Mouse (Mus musculus): ENCODE data around the gene Midn. TPM values are rescaled to one million over a fixed set of nuclear protein-coding genes. Genes with fewer than 3 reads are reported as not detected.

The Midn gene
- polyA plus RNA-seq, 1 experiment from 2014 or later, result 18.6 TPM

- under 1% methylated on average over 70 of the region's 94 CpGs for WGBS
Observed at GRCm38 (mm10) chr10:80138553-80139438, 9.3 kb upstream of the Midn start, which contains the start of gene Atp5d. Gene Atp5d (plus strand): TSS chr10:80138632.

DNA sequence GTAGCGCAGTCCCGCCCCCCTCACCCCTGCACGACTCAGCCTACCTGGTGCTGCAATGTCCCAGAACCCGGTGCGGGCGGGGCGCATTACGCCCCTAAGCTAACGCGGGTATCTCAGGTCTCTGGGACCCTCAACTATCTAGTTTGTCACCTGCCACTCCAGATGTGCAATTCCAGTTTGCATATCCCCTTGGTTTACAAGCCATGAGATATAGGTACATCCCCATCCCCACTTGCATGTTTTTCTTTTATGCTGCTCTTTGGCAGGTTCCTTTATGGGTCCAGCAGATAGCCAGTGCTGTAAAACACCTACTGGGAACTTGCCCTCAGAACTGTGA lies 8.7 kb upstream of the Midn start:
- ATAC-seq (ENCODE audit: borderline replicate concordance, extremely low read depth, low FRiP score, low TSS enrichment), result no peak
- Histone ChIP-seq H3K36me3 (peaks cover 10% of the 10 kb centered on the region), H3K9ac (peak overlapping the region; percentile 70), H3K4me3 (peak overlapping the region; percentile 61), H3K27me3 (peaks cover 53% of the 10 kb centered on the region), H3K4me1 (peaks cover 58% of the 10 kb centered on the region), H3K9me3 (no peaks in the 10 kb centered on the region), H3K4me2 (peak overlapping the region; percentile 98), H3K27ac (peak overlapping the region; percentile 74)
- WGBS, result 0% methylated on average over 10 of the region's 10 CpGs

More at GRCm38 (mm10) chr10:80138553-80139438, 9.3 kb upstream of the Midn start, which contains the start of gene Atp5d:
- peak within 1 kb of the TSS; percentile 98 for H3K4me2 ChIP-seq
- peaks cover 53% of the 10 kb centered on the region for H3K27me3 ChIP-seq
- peak within 1 kb of the TSS; percentile 70 for H3K9ac ChIP-seq
- H3K4me3 ChIP-seq, result peak within 1 kb of the TSS; percentile 61
- H3K4me1 ChIP-seq, result peaks cover 58% of the 10 kb centered on the region
- H3K36me3 ChIP-seq, result peaks cover 4% of the 10 kb centered on the region
- H3K9me3 ChIP-seq, result no peaks in the 10 kb centered on the region
- ATAC-seq (ENCODE audit: borderline replicate concordance, extremely low read depth, low FRiP score, low TSS enrichment), result no peak
- H3K27ac ChIP-seq, result peak within 1 kb of the TSS; percentile 74

DNA sequence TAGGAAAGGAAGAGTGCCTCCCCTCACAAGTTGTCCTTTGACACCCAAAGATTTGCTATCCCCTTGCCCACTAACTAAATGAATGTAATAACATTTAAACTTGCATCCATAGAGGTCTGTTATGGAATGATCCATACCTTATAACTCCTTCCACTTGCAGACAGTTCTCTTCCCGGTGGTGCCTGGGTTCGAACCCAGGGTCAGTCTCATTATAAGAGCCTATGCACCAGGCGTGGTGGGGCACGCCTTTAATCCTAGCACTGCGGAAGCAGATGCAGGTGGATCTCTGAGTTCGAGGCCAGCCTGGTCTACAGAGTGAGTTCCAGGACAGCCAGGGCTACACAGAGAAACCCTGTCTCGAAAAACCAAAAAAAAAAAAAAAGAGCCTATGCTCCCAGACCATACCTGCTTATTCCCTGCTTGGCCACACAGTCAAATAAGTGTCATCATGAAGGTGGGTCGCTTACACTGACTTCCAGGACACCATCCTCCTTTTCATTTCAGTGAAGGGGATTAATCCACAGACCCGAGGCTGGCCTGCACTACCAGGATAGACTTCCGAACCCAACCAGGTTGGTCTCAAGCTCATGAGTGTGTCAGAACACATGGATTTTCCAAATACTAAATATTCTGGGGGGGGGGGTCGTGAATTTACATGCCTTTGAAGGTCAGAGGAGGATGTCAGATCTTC lies 8.0 kb upstream of the Midn start:
- ATAC-seq (ENCODE audit: borderline replicate concordance, extremely low read depth, low FRiP score, low TSS enrichment), result no peak
- H3K4me3 ChIP-seq, result no peak overlapping the region
- H3K4me1 ChIP-seq, result peaks cover 62% of the 10 kb centered on the region
- H3K27ac ChIP-seq, result 0 out of 2 replicates have a peak overlapping the region, but pooled peaks have one; percentile 74
- H3K4me2 ChIP-seq, result peak overlapping the region; percentile 98; the same call in 1 of the 2 replicates
- 72% methylated on average over 11 of the region's 11 CpGs for WGBS
- H3K9ac ChIP-seq, result no peak overlapping the region
- peaks cover 52% of the 10 kb centered on the region for H3K27me3 ChIP-seq
- peaks cover 18% of the 10 kb centered on the region for H3K36me3 ChIP-seq
- no peaks in the 10 kb centered on the region for H3K9me3 ChIP-seq

- no peak for ATAC-seq (ENCODE audit: borderline replicate concordance, extremely low read depth, low FRiP score, low TSS enrichment)
- 68% methylated on average over 10 of the region's 10 CpGs for WGBS
- peaks cover 47% of the 10 kb centered on the region for H3K27me3 ChIP-seq
- peaks cover 23% of the 10 kb centered on the region for H3K36me3 ChIP-seq
- peaks cover 67% of the 10 kb centered on the region for H3K4me1 ChIP-seq
- H3K4me3 ChIP-seq, result peak within 1 kb of the TSS; percentile 61
- no peaks in the 10 kb centered on the region for H3K9me3 ChIP-seq
- H3K4me2 ChIP-seq, result peak within 1 kb of the TSS; percentile 98
- peak within 1 kb of the TSS; percentile 78 for H3K27ac ChIP-seq
- H3K9ac ChIP-seq, result peak within 1 kb of the TSS; percentile 31
Observed at GRCm38 (mm10) chr10:80140666-80141035, 7.4 kb upstream of the Midn start, which contains the start of gene Cbarp. Gene Cbarp (minus strand): TSS chr10:80140835.

DNA sequence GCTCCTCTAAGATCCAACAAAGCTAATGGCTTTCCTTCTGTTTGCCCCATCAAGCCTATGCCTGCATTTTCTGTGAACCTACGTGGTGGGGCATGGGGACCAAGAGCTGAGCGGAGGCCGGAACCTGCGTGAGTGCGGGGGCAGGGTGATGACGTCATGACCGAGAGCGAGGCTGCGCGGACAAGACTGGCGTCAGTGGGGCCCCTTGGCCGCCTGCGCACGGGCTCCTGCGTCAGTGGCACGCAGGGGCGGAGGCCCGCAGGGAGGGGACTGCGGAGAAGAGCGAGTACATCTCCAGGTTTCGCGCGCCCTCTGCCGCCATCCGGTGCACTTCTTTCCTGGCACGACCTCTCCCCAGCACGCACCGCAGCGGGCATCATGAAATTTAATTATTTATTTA lies 6.8 kb upstream of the Midn start:
- peak overlapping the region; percentile 56 for H3K4me3 ChIP-seq
- peak; percentile 71 for ATAC-seq (ENCODE audit: borderline replicate concordance, extremely low read depth, low FRiP score, low TSS enrichment)
- under 1% methylated on average over 29 of the region's 29 CpGs for WGBS
- H3K36me3 ChIP-seq, result peaks cover 27% of the 10 kb centered on the region
- H3K4me2 ChIP-seq, result peak overlapping the region; percentile 67
- H3K27me3 ChIP-seq, result peaks cover 41% of the 10 kb centered on the region
- no peaks in the 10 kb centered on the region for H3K9me3 ChIP-seq
- H3K9ac ChIP-seq, result peak overlapping the region; percentile 31; the same call in 1 of the 2 replicates
- H3K4me1 ChIP-seq, result peaks cover 70% of the 10 kb centered on the region
- peak overlapping the region; percentile 78 for H3K27ac ChIP-seq

- Histone ChIP-seq H3K4me1 (peaks cover 70% of the 10 kb centered on the region), H3K9me3 (no peaks in the 10 kb centered on the region), H3K4me2 (peak overlapping the region; percentile 67), H3K4me3 (peak overlapping the region; percentile 56), H3K36me3 (peaks cover 27% of the 10 kb centered on the region), H3K27ac (peak overlapping the region; percentile 78), H3K9ac (peak overlapping the region; percentile 71), H3K27me3 (peaks cover 34% of the 10 kb centered on the region)
- under 1% methylated on average over 43 of the region's 43 CpGs for WGBS
- ATAC-seq (ENCODE audit: borderline replicate concordance, extremely low read depth, low FRiP score, low TSS enrichment), result peak; percentile 85
Observed at GRCm38 (mm10) chr10:80141786-80142529, 6.1 kb upstream of the Midn start.

- WGBS, result 0% methylated on average over 15 of the region's 15 CpGs
- no peak for ATAC-seq (ENCODE audit: borderline replicate concordance, extremely low read depth, low FRiP score, low TSS enrichment)
Observed at GRCm38 (mm10) chr10:80142530-80142925, 5.5 kb upstream of the Midn start.

GRCm38 (mm10) chr10:80143664-80144063 lies 4.4 kb upstream of the Midn start:
- Histone ChIP-seq H3K9me3 (no peaks in the 10 kb centered on the region), H3K4me2 (no peak overlapping the region), H3K27me3 (peaks cover 17% of the 10 kb centered on the region; the same call in 1 of the 2 replicates), H3K36me3 (peaks cover 27% of the 10 kb centered on the region), H3K4me3 (no peak overlapping the region), H3K4me1 (peaks cover 64% of the 10 kb centered on the region), H3K9ac (no peak overlapping the region), H3K27ac (no peak overlapping the region)
- ATAC-seq (ENCODE audit: borderline replicate concordance, extremely low read depth, low FRiP score, low TSS enrichment), result no peak
- WGBS, result 92% methylated on average over 7 of the region's 7 CpGs

More at GRCm38 (mm10) chr10:80142530-80142925, 5.5 kb upstream of the Midn start:
- peaks cover 28% of the 10 kb centered on the region for H3K27me3 ChIP-seq
- H3K9ac ChIP-seq, result peak overlapping the region; percentile 71
- H3K4me3 ChIP-seq, result peak overlapping the region; percentile 56
- H3K9me3 ChIP-seq, result no peaks in the 10 kb centered on the region
- peaks cover 70% of the 10 kb centered on the region for H3K4me1 ChIP-seq
- H3K36me3 ChIP-seq, result peaks cover 27% of the 10 kb centered on the region
- H3K27ac ChIP-seq, result peak overlapping the region; percentile 78
- H3K4me2 ChIP-seq, result peak overlapping the region; percentile 67

- no peak overlapping the region for H3K9ac ChIP-seq
- no peak for ATAC-seq (ENCODE audit: borderline replicate concordance, extremely low read depth, low FRiP score, low TSS enrichment)
- no peak overlapping the region for H3K4me2 ChIP-seq
- no peak overlapping the region for H3K27ac ChIP-seq
- no peaks in the 10 kb centered on the region for H3K9me3 ChIP-seq
- H3K27me3 ChIP-seq, result peaks cover 13% of the 10 kb centered on the region; the same call in 1 of the 2 replicates
- 92% methylated on average over 12 of the region's 12 CpGs for WGBS
- peaks cover 62% of the 10 kb centered on the region for H3K4me1 ChIP-seq
- no peak overlapping the region for H3K4me3 ChIP-seq
- H3K36me3 ChIP-seq, result peaks cover 27% of the 10 kb centered on the region
Observed at GRCm38 (mm10) chr10:80144159-80144558, 3.9 kb upstream of the Midn start.

- peak overlapping the region; percentile 62 for H3K27ac ChIP-seq
- no peak overlapping the region for H3K9ac ChIP-seq
- peaks cover 27% of the 10 kb centered on the region for H3K36me3 ChIP-seq
- no peak for ATAC-seq (ENCODE audit: borderline replicate concordance, extremely low read depth, low FRiP score, low TSS enrichment)
- no peak overlapping the region for H3K4me2 ChIP-seq
- no peak overlapping the region for H3K4me3 ChIP-seq
- 72% methylated on average over 20 of the region's 20 CpGs for WGBS
- H3K9me3 ChIP-seq, result no peaks in the 10 kb centered on the region
- peaks cover 3% of the 10 kb centered on the region; the same call in 1 of the 2 replicates for H3K27me3 ChIP-seq
- H3K4me1 ChIP-seq, result peaks cover 57% of the 10 kb centered on the region
Observed at GRCm38 (mm10) chr10:80144864-80145838, 2.9 kb upstream of the Midn start.

Data from lung, embryonic 15.5 days (tissue).